Mouse (Mus musculus): ENCODE measurements around the gene Il13ra1. TPM values are rescaled to one million over a fixed set of nuclear protein-coding genes. Genes with fewer than 3 reads are reported as not detected.

Il13ra1 gene
- polyA plus RNA-seq, 1 experiment = 3.6 TPM

- H3K27ac ChIP-seq (ENCODE audit: control insufficient read depth, insufficient read depth, low read depth, low read length, poor library complexity) = no peak overlapping the region
- TF ChIP-seq POLR2A (IDR thresholded peaks at IDR 0.05; ENCODE audit: borderline replicate concordance, control insufficient read depth, low read depth, low read length) (no peak), CTCF (IDR thresholded peaks at IDR 0.05; ENCODE audit: control insufficient read depth, insufficient read depth, low read length) (no peak)
- WGBS = 68% methylated on average over 3 of the region's 3 CpGs
- H3K4me1 ChIP-seq (ENCODE audit: control insufficient read depth, insufficient read depth, low read length) = no peaks in the 10 kb centered on the region
- H3K4me3 ChIP-seq (replicated peaks; ENCODE audit: control insufficient read depth, low read depth, low read length) = no peak overlapping the region
Measured at GRCm38 (mm10) chrX:36211216-36211615, 99.3 kb downstream of the Il13ra1 start.

Other genes starting within 250 kb of the Il13ra1 start
- 7.7 and 10.7 TPM in 2 replicates for gene Dock11, start 223.3 kb upstream of the Il13ra1 start, polyA plus RNA-seq (2011; ENCODE audit: insufficient read depth, insufficient read length, low replicate concordance, missing spikeins)
- gene Zcchc12, start 83.8 kb downstream of the Il13ra1 start, polyA plus RNA-seq (2011; ENCODE audit: insufficient read depth, insufficient read length, low replicate concordance, missing spikeins) = not detected in 2 replicates
- 0.72 and 2.0 TPM in 2 replicates for gene Lonrf3, start 216.2 kb downstream of the Il13ra1 start, polyA plus RNA-seq (2011; ENCODE audit: insufficient read depth, insufficient read length, low replicate concordance, missing spikeins)